Mouse (Mus musculus): ENCODE results near the gene Sept5. TPM values are rescaled to one million over a fixed set of nuclear protein-coding genes. Genes with fewer than 3 reads are reported as not detected.

Gene Sept5
- total and polyA plus RNA-seq, 2 experiments from 2014 or later = 3.8 to 8.7 TPM

DNA sequence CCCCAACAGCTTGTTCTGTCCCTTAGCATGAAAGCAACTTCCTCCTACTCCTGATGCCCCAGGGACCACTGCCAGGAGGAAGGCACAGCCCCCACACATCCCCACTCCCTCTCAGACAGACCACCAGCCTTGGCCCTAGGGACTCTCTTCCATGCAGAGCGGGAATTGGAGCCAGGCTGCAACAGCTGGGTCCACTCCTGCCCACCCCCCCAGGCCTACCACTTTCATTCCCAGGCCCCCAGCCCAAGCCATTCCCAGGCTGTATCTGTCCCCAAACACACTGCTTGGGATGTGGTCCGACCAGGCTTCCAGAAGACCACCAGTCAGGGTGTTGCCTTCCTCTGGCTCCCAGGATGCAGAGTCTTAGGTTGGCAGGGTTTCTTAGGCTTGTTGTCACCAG, 20.7 kb downstream of the Sept5 start:
- H3K4me2 ChIP-seq (ENCODE audit: low read depth, low read length) = no peak overlapping the region
- H3K27me3 ChIP-seq (ENCODE audit: control insufficient read depth, insufficient read depth, low read length) = no peaks in the 10 kb centered on the region; the same call in 1 of the 2 replicates
- peaks cover 12% of the 10 kb centered on the region; the same call in 1 of the 2 replicates for H3K4me1 ChIP-seq (ENCODE audit: control insufficient read depth, insufficient read depth)
- no peaks in the 10 kb centered on the region for H3K9me3 ChIP-seq (replicated peaks; ENCODE audit: control insufficient read depth, low read length)
- no peak for TF ChIP-seq EP300 (IDR thresholded peaks at IDR 0.05; ENCODE audit: low read depth)
- no peak for TF ChIP-seq CTCF (IDR thresholded peaks at IDR 0.05; ENCODE audit: low read depth)
- 73% methylated on average over 2 of the region's 2 CpGs for WGBS
- no peaks in the 10 kb centered on the region for H3K36me3 ChIP-seq (replicated peaks; ENCODE audit: control insufficient read depth, insufficient read depth, low read length)
- H3K27ac ChIP-seq (ENCODE audit: low read depth) = no peak overlapping the region
- no peak overlapping the region for H3K9ac ChIP-seq (replicated peaks; ENCODE audit: low read depth, low read length)
- no peak for DNase-seq (ENCODE audit: low spot score)
- no peak for ATAC-seq (ENCODE audit: insufficient read depth, low read depth)
- no peak overlapping the region for H3K4me3 ChIP-seq (ENCODE audit: low read depth, low read length)

DNA sequence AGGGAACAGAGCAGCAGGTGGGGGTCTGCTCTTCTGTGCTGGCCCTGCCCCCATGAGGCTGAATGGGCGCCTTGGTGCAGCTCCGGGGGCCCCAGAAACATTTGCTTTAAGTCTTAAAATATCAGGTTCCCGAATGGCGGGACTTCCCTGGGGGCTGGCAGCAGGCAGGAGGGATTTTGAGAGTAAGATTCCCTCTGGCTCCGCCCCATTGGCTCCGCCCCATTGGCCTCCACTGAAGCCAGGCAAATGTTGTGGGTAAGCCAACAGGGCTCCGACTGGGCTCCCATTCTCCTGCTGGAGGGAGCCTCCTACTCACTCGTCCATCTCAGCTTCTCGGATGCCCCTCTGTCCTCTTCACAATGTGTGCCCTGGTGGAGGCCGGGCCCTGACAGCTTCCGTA, 21.5 kb downstream of the Sept5 start:
- whole genome bisulfite sequencing = 28% methylated on average over 11 of the region's 11 CpGs
- no peak overlapping the region for H3K27ac ChIP-seq (ENCODE audit: low read depth)
- no peak overlapping the region for H3K4me2 ChIP-seq (ENCODE audit: low read depth, low read length)
- H3K27me3 ChIP-seq (ENCODE audit: control insufficient read depth, insufficient read depth, low read length) = no peaks in the 10 kb centered on the region; the same call in 1 of the 2 replicates
- no peaks in the 10 kb centered on the region for H3K36me3 ChIP-seq (replicated peaks; ENCODE audit: control insufficient read depth, insufficient read depth, low read length)
- TF ChIP-seq CTCF (IDR thresholded peaks at IDR 0.05; ENCODE audit: low read depth) = no peak
- TF ChIP-seq EP300 (IDR thresholded peaks at IDR 0.05; ENCODE audit: low read depth) = no peak
- no peaks in the 10 kb centered on the region for H3K9me3 ChIP-seq (replicated peaks; ENCODE audit: control insufficient read depth, low read length)
- DNase-seq (ENCODE audit: low spot score) = no peak
- ATAC-seq (ENCODE audit: insufficient read depth, low read depth) = no peak
- H3K4me3 ChIP-seq (ENCODE audit: low read depth, low read length) = no peak overlapping the region
- H3K9ac ChIP-seq (replicated peaks; ENCODE audit: low read depth, low read length) = no peak overlapping the region
- H3K4me1 ChIP-seq (ENCODE audit: control insufficient read depth, insufficient read depth) = peaks cover 17% of the 10 kb centered on the region; the same call in 1 of the 2 replicates

DNA sequence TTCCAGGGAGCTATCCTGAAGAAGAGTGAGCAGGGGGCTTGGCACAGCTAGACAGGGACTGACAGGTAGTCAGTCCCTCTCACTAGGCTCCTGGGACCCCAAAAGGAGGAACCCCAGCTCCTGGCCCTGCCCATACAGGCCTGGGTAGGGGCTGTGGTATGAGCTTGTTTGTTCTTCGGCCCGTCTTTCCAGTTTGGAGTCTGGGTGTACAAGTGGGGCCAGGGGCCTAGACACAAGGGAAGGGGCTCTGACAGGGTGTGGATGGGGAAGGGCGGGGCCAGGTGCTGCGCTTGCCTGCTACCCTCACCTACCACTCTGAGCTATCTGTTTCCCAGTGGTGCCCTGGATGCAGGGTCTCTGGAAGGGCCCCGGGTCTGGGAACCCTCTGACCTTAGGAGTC, 24.0 kb downstream of the Sept5 start:
- Histone ChIP-seq H3K9me3 (replicated peaks; ENCODE audit: control insufficient read depth, low read length) (no peaks in the 10 kb centered on the region), H3K4me3 (ENCODE audit: low read depth, low read length) (no peak overlapping the region), H3K36me3 (replicated peaks; ENCODE audit: control insufficient read depth, insufficient read depth, low read length) (no peaks in the 10 kb centered on the region), H3K27ac (ENCODE audit: low read depth) (no peak overlapping the region), H3K4me2 (ENCODE audit: low read depth, low read length) (no peak overlapping the region), H3K9ac (replicated peaks; ENCODE audit: low read depth, low read length) (no peak overlapping the region), H3K27me3 (ENCODE audit: control insufficient read depth, insufficient read depth, low read length) (no peaks in the 10 kb centered on the region; the same call in 1 of the 2 replicates), H3K4me1 (ENCODE audit: control insufficient read depth, insufficient read depth) (peaks cover 17% of the 10 kb centered on the region; the same call in 1 of the 2 replicates)
- 89% methylated on average over 5 of the region's 5 CpGs for WGBS
- TF ChIP-seq EP300 (IDR thresholded peaks at IDR 0.05; ENCODE audit: low read depth) (no peak), CTCF (IDR thresholded peaks at IDR 0.05; ENCODE audit: low read depth) (no peak)
- DNase-seq (ENCODE audit: low spot score) (no peak), ATAC-seq (ENCODE audit: insufficient read depth, low read depth) (no peak)

DNA sequence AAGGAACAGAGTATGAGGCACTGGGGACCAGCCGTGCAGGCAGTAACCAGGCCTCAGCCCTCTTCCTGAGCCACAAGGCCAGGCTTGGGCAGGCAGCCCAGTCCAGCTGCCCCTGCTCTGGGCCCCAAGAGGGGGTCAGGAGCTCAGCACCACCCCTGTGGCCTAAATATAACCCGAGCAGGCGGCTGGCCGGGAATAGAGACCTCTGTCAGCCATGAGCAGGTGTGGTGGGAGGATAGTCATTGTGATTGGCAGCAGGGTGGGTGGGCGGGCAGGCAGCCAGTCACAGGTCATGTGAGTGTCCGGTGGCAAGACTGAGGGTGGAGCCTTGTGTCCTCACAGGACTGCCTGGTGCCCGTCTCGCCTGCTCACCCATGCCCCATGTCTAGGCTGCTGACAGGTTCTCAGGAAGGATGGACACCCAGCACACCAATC, 25.5 kb downstream of the Sept5 start:
- ATAC-seq (ENCODE audit: insufficient read depth, low read depth) = peak; percentile 91
- peaks cover 17% of the 10 kb centered on the region; the same call in 1 of the 2 replicates for H3K4me1 ChIP-seq (ENCODE audit: control insufficient read depth, insufficient read depth)
- peak overlapping the region; percentile 28; the same call in 1 of the 2 replicates for H3K9ac ChIP-seq (replicated peaks; ENCODE audit: low read depth, low read length)
- TF ChIP-seq CTCF (IDR thresholded peaks at IDR 0.05; ENCODE audit: low read depth) = no peak
- 0 out of 2 replicates have a peak, but pooled peaks have one; percentile 46 for TF ChIP-seq EP300 (IDR thresholded peaks at IDR 0.05; ENCODE audit: low read depth)
- H3K36me3 ChIP-seq (replicated peaks; ENCODE audit: control insufficient read depth, insufficient read depth, low read length) = no peaks in the 10 kb centered on the region
- no peak overlapping the region for H3K4me3 ChIP-seq (ENCODE audit: low read depth, low read length)
- H3K27me3 ChIP-seq (ENCODE audit: control insufficient read depth, insufficient read depth, low read length) = no peaks in the 10 kb centered on the region
- H3K27ac ChIP-seq (ENCODE audit: low read depth) = peak overlapping the region; percentile 78
- WGBS = 25% methylated on average over 8 of the region's 8 CpGs
- peak; percentile 74 for DNase-seq (ENCODE audit: low spot score)
- no peaks in the 10 kb centered on the region for H3K9me3 ChIP-seq (replicated peaks; ENCODE audit: control insufficient read depth, low read length)
- no peak overlapping the region for H3K4me2 ChIP-seq (ENCODE audit: low read depth, low read length)

DNA sequence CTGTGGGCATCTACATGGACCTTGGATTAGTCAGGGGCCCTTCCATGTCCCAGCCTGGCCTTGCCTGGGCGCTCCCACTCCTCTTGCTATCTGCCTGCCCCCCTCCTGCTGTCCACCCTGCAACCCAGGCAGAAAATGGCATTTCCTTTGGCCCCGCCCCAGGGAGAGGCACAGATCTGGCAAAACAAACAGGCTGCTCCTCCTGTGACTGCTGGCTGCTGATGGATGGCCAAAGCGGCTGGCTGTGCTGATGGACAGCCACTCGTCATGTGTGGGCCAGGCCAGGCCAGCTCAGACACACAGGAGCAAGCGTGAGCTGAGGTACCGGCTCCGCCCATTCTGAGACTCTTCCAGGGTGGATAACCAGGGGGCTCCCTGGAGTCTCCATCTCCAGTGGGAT, 28.3 kb downstream of the Sept5 start:
- DNase-seq (ENCODE audit: low spot score) (no peak), ATAC-seq (ENCODE audit: insufficient read depth, low read depth) (no peak)
- H3K4me2 ChIP-seq (ENCODE audit: low read depth, low read length) = no peak overlapping the region
- no peaks in the 10 kb centered on the region for H3K27me3 ChIP-seq (ENCODE audit: control insufficient read depth, insufficient read depth, low read length)
- no peak overlapping the region for H3K4me3 ChIP-seq (ENCODE audit: low read depth, low read length)
- no peak overlapping the region for H3K27ac ChIP-seq (ENCODE audit: low read depth)
- no peak overlapping the region for H3K9ac ChIP-seq (replicated peaks; ENCODE audit: low read depth, low read length)
- no peaks in the 10 kb centered on the region for H3K36me3 ChIP-seq (replicated peaks; ENCODE audit: control insufficient read depth, insufficient read depth, low read length)
- H3K4me1 ChIP-seq (ENCODE audit: control insufficient read depth, insufficient read depth) = peaks cover 17% of the 10 kb centered on the region; the same call in 1 of the 2 replicates
- 69% methylated on average over 7 of the region's 7 CpGs for WGBS
- no peak for TF ChIP-seq EP300 (IDR thresholded peaks at IDR 0.05; ENCODE audit: low read depth)
- TF ChIP-seq CTCF (IDR thresholded peaks at IDR 0.05; ENCODE audit: low read depth) = no peak
- H3K9me3 ChIP-seq (replicated peaks; ENCODE audit: control insufficient read depth, low read length) = no peaks in the 10 kb centered on the region

DNA sequence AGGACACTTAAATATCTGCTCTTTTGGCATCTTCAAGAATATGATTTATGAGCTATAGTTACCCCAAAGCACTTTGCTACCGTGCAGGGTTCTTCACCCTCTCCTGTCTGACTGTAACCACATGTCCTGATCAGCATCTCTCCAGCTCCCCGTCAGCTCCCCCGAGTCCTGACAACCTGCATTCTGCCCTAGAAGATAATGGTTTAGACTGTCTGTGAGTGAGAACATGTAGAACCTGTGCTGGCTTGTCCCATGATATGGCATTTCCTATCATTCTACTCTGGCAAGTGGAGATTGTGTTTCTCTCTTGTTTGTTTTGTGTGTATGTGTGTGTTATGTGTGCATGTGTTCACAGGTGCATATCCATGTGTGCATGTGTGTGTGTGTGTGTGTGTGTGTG, 31.7 kb downstream of the Sept5 start:
- Histone ChIP-seq H3K27me3 (ENCODE audit: control insufficient read depth, insufficient read depth, low read length) (peaks cover 14% of the 10 kb centered on the region; the same call in 1 of the 2 replicates), H3K4me1 (ENCODE audit: control insufficient read depth, insufficient read depth) (no peaks in the 10 kb centered on the region), H3K4me2 (ENCODE audit: low read depth, low read length) (no peak overlapping the region), H3K9ac (replicated peaks; ENCODE audit: low read depth, low read length) (no peak overlapping the region), H3K9me3 (replicated peaks; ENCODE audit: control insufficient read depth, low read length) (no peaks in the 10 kb centered on the region), H3K4me3 (ENCODE audit: low read depth, low read length) (no peak overlapping the region), H3K27ac (ENCODE audit: low read depth) (no peak overlapping the region), H3K36me3 (replicated peaks; ENCODE audit: control insufficient read depth, insufficient read depth, low read length) (no peaks in the 10 kb centered on the region)
- no peak for ATAC-seq (ENCODE audit: insufficient read depth, low read depth)
- no peak for DNase-seq (ENCODE audit: low spot score)
- 67% methylated on average over 3 of the region's 3 CpGs for WGBS
- TF ChIP-seq EP300 (IDR thresholded peaks at IDR 0.05; ENCODE audit: low read depth) = no peak
- no peak for TF ChIP-seq CTCF (IDR thresholded peaks at IDR 0.05; ENCODE audit: low read depth)

All from heart, postnatal 0 days (tissue).